Mouse (Mus musculus) c-Kit-positive CD71-positive TER-119-negative erythroid progenitor cells, embryonic 14.5 days (primary cell): ENCODE measurements around the gene Lsg1.

Experiments used
- DNase-seq: peaks from one replicate; pipeline ENCODE4 v3.0.0-alpha.2; 2013; ENCODE audit warnings: low read depth

Gene Lsg1

GRCm38 (mm10) chr16:30517666-30518283, 69.6 kb downstream of the Lsg1 start:
- DNase-seq, result no peak

- DNase-seq, result no peak
Observed at GRCm38 (mm10) chr16:30516993-30517392, 70.4 kb downstream of the Lsg1 start.

- no peak for DNase-seq
Observed at GRCm38 (mm10) chr16:30515418-30515817, 72.0 kb downstream of the Lsg1 start.

GRCm38 (mm10) chr16:30513050-30514024, 74.1 kb downstream of the Lsg1 start:
- no peak for DNase-seq

GRCm38 (mm10) chr16:30512375-30513049, 74.9 kb downstream of the Lsg1 start:
- DNase-seq, result no peak

GRCm38 (mm10) chr16:30511563-30512340, 75.6 kb downstream of the Lsg1 start:
- no peak for DNase-seq

- DNase-seq, result peak; percentile 69
Observed at GRCm38 (mm10) chr16:30510504-30511451, 76.6 kb downstream of the Lsg1 start.
